Mouse (Mus musculus): ENCODE data around the gene Kif13a. TPM values are rescaled to one million over a fixed set of nuclear protein-coding genes. Genes with fewer than 3 reads are reported as not detected.

Kif13a gene
- polyA plus RNA-seq, 1 experiment = 38.5 TPM

DNA sequence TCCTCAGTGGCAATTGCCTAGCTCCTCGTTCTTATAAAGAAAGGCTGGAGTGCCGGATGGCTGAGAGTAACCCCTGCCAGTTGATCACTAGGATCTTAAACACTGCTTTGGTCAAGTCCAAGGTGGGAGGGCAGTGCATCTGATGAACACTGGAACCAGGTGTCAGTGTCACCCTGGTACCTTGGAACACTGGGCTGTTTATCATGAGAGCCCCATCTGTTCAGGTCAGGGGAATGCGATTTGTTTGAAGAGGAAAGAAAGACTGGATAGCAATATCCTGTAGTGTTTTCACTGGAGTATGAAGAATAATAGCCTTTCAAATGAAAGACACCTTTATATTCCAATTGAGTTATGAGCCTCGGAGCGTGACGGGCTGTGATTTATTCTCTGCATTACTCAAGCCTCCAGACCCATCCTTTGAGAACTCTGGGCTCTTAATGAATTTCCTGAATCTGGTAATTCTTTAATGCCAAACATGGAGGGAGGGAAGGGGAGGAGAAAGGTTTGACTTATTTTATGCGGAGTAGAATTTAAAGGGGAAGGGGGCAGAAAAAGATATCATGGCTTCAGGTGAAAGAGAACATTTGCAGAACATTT lies 31.3 kb upstream of the Kif13a start:
- Histone ChIP-seq H3K27ac (ENCODE audit: insufficient read depth, low read length) (no peak overlapping the region), H3K4me1 (ENCODE audit: control insufficient read depth, insufficient read depth, low read length) (no peaks in the 10 kb centered on the region), H3K4me3 (replicated peaks; ENCODE audit: insufficient read depth, low read depth, low read length) (no peak overlapping the region), H3K27me3 (ENCODE audit: control insufficient read depth, insufficient read depth, low read length) (no peaks in the 10 kb centered on the region)
- TF ChIP-seq POLR2A (IDR thresholded peaks at IDR 0.05; ENCODE audit: borderline replicate concordance, insufficient read depth, low read length) (no peak), CTCF (IDR thresholded peaks at IDR 0.05; ENCODE audit: borderline replicate concordance, insufficient read depth, low read depth, low read length) (no peak)
- WGBS = 51% methylated on average over 7 of the region's 7 CpGs
- DNase-seq = no peak

DNA sequence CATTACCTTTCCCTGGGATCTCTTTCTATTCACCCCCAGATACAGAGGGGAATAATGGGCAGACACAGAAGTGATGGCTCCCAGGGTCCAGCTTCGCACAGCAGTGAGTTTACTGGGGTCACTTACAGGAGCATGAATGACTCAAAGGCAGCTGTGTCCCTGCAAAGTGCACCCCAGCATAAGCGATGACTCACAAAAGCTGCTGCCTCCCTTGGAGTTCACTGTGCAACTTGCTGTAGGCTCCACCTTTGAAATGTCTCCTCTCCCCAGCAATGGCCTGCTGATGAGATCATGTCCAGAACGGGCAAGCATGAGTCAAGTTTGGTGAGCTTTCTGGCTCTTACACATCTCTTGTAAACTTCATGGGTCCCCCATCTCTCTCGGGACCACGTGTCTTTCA lies 29.5 kb upstream of the Kif13a start:
- Histone ChIP-seq H3K27ac (ENCODE audit: insufficient read depth, low read length) (no peak overlapping the region), H3K4me3 (replicated peaks; ENCODE audit: insufficient read depth, low read depth, low read length) (no peak overlapping the region), H3K27me3 (ENCODE audit: control insufficient read depth, insufficient read depth, low read length) (no peaks in the 10 kb centered on the region), H3K4me1 (ENCODE audit: control insufficient read depth, insufficient read depth, low read length) (no peaks in the 10 kb centered on the region)
- DNase-seq = no peak
- TF ChIP-seq POLR2A (IDR thresholded peaks at IDR 0.05; ENCODE audit: borderline replicate concordance, insufficient read depth, low read length) = no peak
- no peak for TF ChIP-seq CTCF (IDR thresholded peaks at IDR 0.05; ENCODE audit: borderline replicate concordance, insufficient read depth, low read depth, low read length)
- 91% methylated on average over 5 of the region's 5 CpGs for WGBS

DNA sequence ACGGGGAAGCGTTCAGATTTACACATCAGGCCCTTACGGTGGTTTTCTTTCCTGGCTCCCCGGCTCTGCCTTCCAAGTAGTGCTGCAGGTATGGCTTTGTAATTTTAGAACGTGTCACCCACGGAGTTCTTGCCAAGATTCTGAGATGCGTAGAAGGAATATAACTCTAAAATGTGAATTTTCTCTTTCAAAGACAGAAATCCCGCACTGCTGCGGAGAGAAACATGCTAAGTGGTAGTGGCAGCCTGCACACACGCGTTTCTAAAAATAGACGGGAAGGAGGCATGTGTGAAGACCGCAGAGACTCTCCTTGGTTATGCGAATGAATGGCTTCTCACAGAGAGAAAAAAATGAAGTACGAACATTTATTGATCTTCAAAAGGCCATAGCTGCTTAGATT lies 21.5 kb upstream of the Kif13a start:
- Histone ChIP-seq H3K4me1 (ENCODE audit: control insufficient read depth, insufficient read depth, low read length) (no peaks in the 10 kb centered on the region), H3K27me3 (ENCODE audit: control insufficient read depth, insufficient read depth, low read length) (no peaks in the 10 kb centered on the region), H3K4me3 (replicated peaks; ENCODE audit: insufficient read depth, low read depth, low read length) (no peak overlapping the region), H3K27ac (ENCODE audit: insufficient read depth, low read length) (no peak overlapping the region)
- WGBS = 73% methylated on average over 15 of the region's 15 CpGs
- DNase-seq = no peak
- no peak for TF ChIP-seq CTCF (IDR thresholded peaks at IDR 0.05; ENCODE audit: borderline replicate concordance, insufficient read depth, low read depth, low read length)
- TF ChIP-seq POLR2A (IDR thresholded peaks at IDR 0.05; ENCODE audit: borderline replicate concordance, insufficient read depth, low read length) = no peak

DNA sequence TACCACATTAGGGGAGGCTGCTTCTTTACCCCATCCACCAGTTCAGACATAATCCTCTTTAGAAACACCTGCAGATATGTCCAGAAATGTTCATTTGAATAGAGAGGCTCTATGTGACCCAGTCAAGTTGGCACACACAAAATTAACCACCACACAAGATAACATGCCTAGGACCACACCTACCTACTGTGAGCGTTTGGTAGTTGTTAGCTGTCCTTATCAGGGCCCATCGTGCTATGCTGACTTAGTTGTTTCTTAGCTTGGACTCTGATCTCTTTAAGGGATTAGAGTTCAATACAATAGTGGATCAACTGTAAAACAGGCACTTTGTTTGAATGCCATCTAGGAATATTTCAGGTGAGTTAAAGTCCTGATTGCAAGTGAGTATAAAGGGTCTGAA lies 20.1 kb upstream of the Kif13a start:
- no peaks in the 10 kb centered on the region for H3K4me1 ChIP-seq (ENCODE audit: control insufficient read depth, insufficient read depth, low read length)
- TF ChIP-seq CTCF (IDR thresholded peaks at IDR 0.05; ENCODE audit: borderline replicate concordance, insufficient read depth, low read depth, low read length) (no peak), POLR2A (IDR thresholded peaks at IDR 0.05; ENCODE audit: borderline replicate concordance, insufficient read depth, low read length) (no peak)
- no peak for DNase-seq
- H3K4me3 ChIP-seq (replicated peaks; ENCODE audit: insufficient read depth, low read depth, low read length) = no peak overlapping the region
- H3K27me3 ChIP-seq (ENCODE audit: control insufficient read depth, insufficient read depth, low read length) = no peaks in the 10 kb centered on the region
- 95% methylated on average over 2 of the region's 2 CpGs for WGBS
- no peak overlapping the region for H3K27ac ChIP-seq (ENCODE audit: insufficient read depth, low read length)

DNA sequence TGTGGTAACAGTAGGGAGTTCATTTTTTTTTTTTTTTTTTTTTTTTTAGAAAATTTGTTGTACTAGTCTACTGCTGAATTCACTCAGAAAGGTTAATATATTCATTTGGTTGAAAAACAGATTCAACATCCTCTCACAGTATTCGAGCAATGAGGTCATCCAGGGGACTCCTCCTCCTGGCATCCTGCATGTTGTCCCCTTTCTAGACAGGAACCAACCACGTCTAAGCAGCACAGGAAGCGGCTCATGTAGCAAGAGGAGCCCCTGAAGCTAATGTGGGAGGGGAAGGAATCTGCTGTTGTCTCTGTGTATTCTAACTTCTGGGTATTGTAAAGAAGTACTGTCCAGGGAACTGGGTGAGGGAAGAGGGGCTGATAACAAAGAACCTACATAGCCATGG lies 18.4 kb upstream of the Kif13a start:
- H3K4me3 ChIP-seq (replicated peaks; ENCODE audit: insufficient read depth, low read depth, low read length) = no peak overlapping the region
- WGBS = 80% methylated on average over 3 of the region's 3 CpGs
- TF ChIP-seq POLR2A (IDR thresholded peaks at IDR 0.05; ENCODE audit: borderline replicate concordance, insufficient read depth, low read length) (no peak), CTCF (IDR thresholded peaks at IDR 0.05; ENCODE audit: borderline replicate concordance, insufficient read depth, low read depth, low read length) (no peak)
- no peaks in the 10 kb centered on the region for H3K4me1 ChIP-seq (ENCODE audit: control insufficient read depth, insufficient read depth, low read length)
- DNase-seq = no peak
- no peak overlapping the region for H3K27ac ChIP-seq (ENCODE audit: insufficient read depth, low read length)
- H3K27me3 ChIP-seq (ENCODE audit: control insufficient read depth, insufficient read depth, low read length) = no peaks in the 10 kb centered on the region

DNA sequence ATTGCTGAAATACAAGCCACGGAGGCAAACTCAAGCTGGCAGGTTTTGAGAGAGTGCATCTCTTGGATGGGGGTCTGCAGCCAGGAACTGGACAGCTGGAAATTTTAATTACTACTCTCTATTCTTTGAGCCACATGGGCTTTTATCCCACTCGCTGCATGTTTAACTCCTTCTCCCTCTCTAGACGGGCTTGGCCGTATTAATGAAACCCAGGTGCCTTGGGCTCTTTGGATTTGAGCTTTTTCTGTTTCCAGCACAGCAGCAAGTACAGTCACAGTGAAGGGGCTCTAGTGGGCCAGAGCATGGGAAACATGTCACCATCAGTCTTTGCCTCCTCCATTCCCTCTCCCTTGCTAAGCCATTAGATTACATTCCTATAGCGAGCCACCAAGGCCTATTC lies 16.4 kb upstream of the Kif13a start:
- TF ChIP-seq POLR2A (IDR thresholded peaks at IDR 0.05; ENCODE audit: borderline replicate concordance, insufficient read depth, low read length) (no peak), CTCF (IDR thresholded peaks at IDR 0.05; ENCODE audit: borderline replicate concordance, insufficient read depth, low read depth, low read length) (no peak)
- no peak overlapping the region for H3K4me3 ChIP-seq (replicated peaks; ENCODE audit: insufficient read depth, low read depth, low read length)
- 65% methylated on average over 5 of the region's 5 CpGs for WGBS

DNA sequence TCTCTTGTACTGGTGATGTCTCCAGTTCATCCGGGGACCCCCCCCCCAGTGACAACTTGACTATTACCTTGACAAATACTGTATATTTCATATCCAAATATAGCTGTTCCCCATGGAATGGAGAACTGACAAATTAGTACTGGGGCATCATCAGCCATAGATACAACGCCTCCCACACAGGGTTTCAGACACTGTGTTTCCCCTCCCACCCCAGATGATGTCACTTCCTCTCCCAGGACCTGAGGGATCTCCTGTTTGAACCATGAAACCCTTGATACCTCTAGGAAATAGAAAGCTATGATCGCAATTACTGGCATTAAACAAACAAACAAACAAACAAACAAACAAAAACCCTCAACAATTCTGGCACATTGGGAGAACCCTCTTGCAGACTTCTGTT lies 15.6 kb upstream of the Kif13a start:
- Histone ChIP-seq H3K27me3 (ENCODE audit: control insufficient read depth, insufficient read depth, low read length) (no peaks in the 10 kb centered on the region), H3K4me3 (replicated peaks; ENCODE audit: insufficient read depth, low read depth, low read length) (no peak overlapping the region), H3K4me1 (ENCODE audit: control insufficient read depth, insufficient read depth, low read length) (no peaks in the 10 kb centered on the region), H3K27ac (ENCODE audit: insufficient read depth, low read length) (no peak overlapping the region)
- TF ChIP-seq CTCF (IDR thresholded peaks at IDR 0.05; ENCODE audit: borderline replicate concordance, insufficient read depth, low read depth, low read length) (no peak), POLR2A (IDR thresholded peaks at IDR 0.05; ENCODE audit: borderline replicate concordance, insufficient read depth, low read length) (no peak)
- no peak for DNase-seq
- 83% methylated on average over 3 of the region's 3 CpGs for WGBS

More for the DNA sequence above, 16.4 kb upstream of the Kif13a start:
- Histone ChIP-seq H3K27me3 (ENCODE audit: control insufficient read depth, insufficient read depth, low read length) (no peaks in the 10 kb centered on the region), H3K4me1 (ENCODE audit: control insufficient read depth, insufficient read depth, low read length) (no peaks in the 10 kb centered on the region), H3K27ac (ENCODE audit: insufficient read depth, low read length) (no peak overlapping the region)
- DNase-seq = no peak

DNA sequence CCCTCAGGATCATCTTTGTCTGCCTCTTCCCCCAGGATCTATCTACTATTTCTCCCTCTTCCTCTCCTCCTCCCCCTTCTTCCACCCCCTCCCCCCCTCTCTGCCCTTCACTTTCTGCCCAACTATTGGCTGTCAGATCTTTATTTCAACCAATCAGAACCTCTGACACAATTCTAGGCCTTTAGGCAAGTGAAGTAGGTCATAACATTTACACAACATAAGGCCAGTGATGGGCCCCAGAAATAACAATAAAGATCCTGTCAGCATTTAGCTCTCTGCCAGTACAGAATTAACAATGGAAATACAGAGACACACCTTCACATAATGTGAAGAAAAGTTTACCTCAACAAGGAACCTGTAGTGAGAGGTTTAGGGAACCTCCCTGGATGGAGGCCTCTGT lies 13.6 kb upstream of the Kif13a start:
- no peaks in the 10 kb centered on the region for H3K27me3 ChIP-seq (ENCODE audit: control insufficient read depth, insufficient read depth, low read length)
- no peak overlapping the region for H3K4me3 ChIP-seq (replicated peaks; ENCODE audit: insufficient read depth, low read depth, low read length)
- no peaks in the 10 kb centered on the region for H3K4me1 ChIP-seq (ENCODE audit: control insufficient read depth, insufficient read depth, low read length)
- TF ChIP-seq CTCF (IDR thresholded peaks at IDR 0.05; ENCODE audit: borderline replicate concordance, insufficient read depth, low read depth, low read length) = no peak
- TF ChIP-seq POLR2A (IDR thresholded peaks at IDR 0.05; ENCODE audit: borderline replicate concordance, insufficient read depth, low read length) = no peak
- peak in 1 of 2 experiments; percentile 15 for DNase-seq
- no peak overlapping the region for H3K27ac ChIP-seq (ENCODE audit: insufficient read depth, low read length)

Measured in cerebellum, adult 2 months (tissue).